Mouse (Mus musculus) ES-E14 (cell line): ENCODE measurements around the gene Gnb1. TPM values are rescaled to one million over a fixed set of nuclear protein-coding genes. Genes with fewer than 3 reads are reported as not detected.
A peak's percentile ranks its signal among the peaks of the same experiment; 100 is the strongest.

Experiments used
- DNase-seq: peaks from one replicate; pipeline ENCODE4 v3.0.0-alpha.2; 2013; ENCODE audit warnings: low read depth, low spot score
- H3K27ac ChIP-seq: 2 replicates; pipeline ENCODE4 v1.5.1; 2012; ENCODE audit warnings: low read depth, mild to moderate bottlenecking, low read length, moderate library complexity, mixed read lengths; ENCODE audit not compliant: poor library complexity, insufficient read depth, severe bottlenecking
- H3K36me3 ChIP-seq: 2 replicates; pipeline ENCODE4 v1.6.1; 2012; ENCODE audit warnings: mild to moderate bottlenecking, low read length, moderate library complexity, mixed read lengths; ENCODE audit not compliant: control insufficient read depth, poor library complexity, insufficient read depth, severe bottlenecking
- H3K4me1 ChIP-seq, 2 experiments: fragments of 150-350 bp in 1 of 2; sonication (generic) in 1 of 2; 2 replicates each; pipeline ENCODE4 v1.6.1; 2012; ENCODE audit warnings: low read length in 2 of 2, mild to moderate bottlenecking in 1 of 2, mixed read lengths in 1 of 2; ENCODE audit not compliant: control insufficient read depth in 2 of 2, insufficient read depth in 2 of 2, poor library complexity in 1 of 2
- H3K4me3 ChIP-seq, 2 experiments: fragments of 150-350 bp in 1 of 2; sonication (generic) in 1 of 2; 2 replicates each; pipeline ENCODE4 v1.5.1; 2012; ENCODE audit warnings: low read length in 2 of 2, low read depth in 1 of 2, mild to moderate bottlenecking in 1 of 2, mixed read lengths in 1 of 2; ENCODE audit not compliant: insufficient read depth in 1 of 2, poor library complexity in 1 of 2, severe bottlenecking in 1 of 2
- H3K9ac ChIP-seq: 2 replicates; pipeline ENCODE4 v1.6.1; 2012; ENCODE audit warnings: low read depth, mild to moderate bottlenecking, low read length, mixed read lengths; ENCODE audit not compliant: poor library complexity, insufficient read depth, severe bottlenecking
- H3K9me3 ChIP-seq: fragments of 150-350 bp; sonication (generic); 2 replicates; pipeline ENCODE4 v1.6.1; 2012; ENCODE audit warnings: low read depth, mild to moderate bottlenecking, low read length; ENCODE audit not compliant: control insufficient read depth, insufficient read depth
- CHD2 ChIP-seq: IDR thresholded peaks from 2 replicates; pipeline ENCODE4 v1.6.1; 2014; ENCODE audit warnings: mild to moderate bottlenecking, low read depth, low read length, inconsistent platforms
- HCFC1 ChIP-seq: IDR thresholded peaks from 2 replicates; pipeline ENCODE4 v1.6.1; 2012; ENCODE audit warnings: low read length, inconsistent platforms, borderline replicate concordance; ENCODE audit not compliant: insufficient read depth
- MAFK ChIP-seq: IDR thresholded peaks from 2 replicates; pipeline ENCODE4 v1.6.1; 2014; ENCODE audit warnings: mild to moderate bottlenecking, low read depth, low read length, inconsistent platforms; ENCODE audit not compliant: insufficient read depth
- ZC3H11A ChIP-seq: IDR thresholded peaks from 2 replicates; pipeline ENCODE4 v1.6.1; 2012; ENCODE audit warnings: low read depth, mild to moderate bottlenecking, inconsistent platforms, low read length, borderline replicate concordance
- ZNF384 ChIP-seq: IDR thresholded peaks from 2 replicates; pipeline ENCODE4 v1.6.1; 2012; ENCODE audit warnings: low read depth, low read length, inconsistent platforms
- in situ Hi-C, 2 experiments: fragments of 600-800 bp; cut with MboI; formaldehyde crosslinking; loops; one replicate each; pipeline ENCODE4 v1.15.1; 2025; ENCODE audit warnings: low sequenced_read_pairs in 2 of 2, inconsistent platforms in 1 of 2; ENCODE audit not compliant: unreplicated experiment in 2 of 2
- total RNA-seq: library from RNA; depleted of rRNA; stranded (reverse); fragments of 300-350 nt; gene quantifications from 2 replicates; pipeline ENCODE4 v1.2.3, GENCODE M21; 2012; rRNA removed

Gene Gnb1
- total RNA-seq, result 134 and 156 TPM in 2 replicates

DNA sequence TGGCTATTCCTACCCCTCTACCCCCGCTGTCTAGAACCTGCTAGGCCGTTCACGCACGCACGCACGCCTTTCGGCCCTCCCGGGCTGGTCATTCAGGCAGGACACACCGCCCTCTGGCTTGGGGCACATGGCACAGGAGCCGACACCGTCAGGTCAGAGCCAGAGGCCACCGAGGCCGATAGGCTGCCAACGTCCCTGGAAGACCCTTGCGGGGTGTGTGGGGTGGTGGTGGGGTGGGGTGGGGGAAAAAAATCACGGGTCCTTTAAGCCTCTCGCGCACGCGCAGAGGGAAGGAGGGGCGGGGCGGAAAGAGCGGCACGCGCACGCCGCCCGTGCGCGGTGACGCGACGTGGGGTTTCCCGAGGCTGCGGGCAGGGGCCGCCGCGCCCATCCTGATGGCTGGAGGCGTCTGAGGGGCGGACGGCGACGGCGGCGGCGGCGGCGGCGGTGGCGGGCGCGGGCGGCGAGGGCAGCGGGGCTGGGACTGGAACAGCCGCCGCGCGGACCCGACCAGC lies at the start of gene Gnb1:
Gnb1 (plus strand) TSS at position 372 of the 515 bp plus-strand sequence.
- no peaks in the 10 kb centered on the region for H3K9me3 ChIP-seq
- in situ Hi-C loops, result no loop called here
- TF ChIP-seq ZNF384, result no peak
- no peak for TF ChIP-seq CHD2
- no peak for TF ChIP-seq ZC3H11A
- no peak for TF ChIP-seq MAFK
- peak; percentile 52; the same call in 1 of the 2 replicates for TF ChIP-seq HCFC1
- DNase-seq, result peak; percentile 74
- H3K4me3 ChIP-seq, result peak within 1 kb of the TSS; percentile 85 to 98
- H3K9ac ChIP-seq, result peak within 1 kb of the TSS; percentile 93
- no peaks in the 10 kb centered on the region for H3K36me3 ChIP-seq
- peaks cover 0 to 17% of the 10 kb centered on the region in 2 experiments; a peak in 3 of 4 replicates for H3K4me1 ChIP-seq
- peak within 1 kb of the TSS; percentile 73 for H3K27ac ChIP-seq

DNA sequence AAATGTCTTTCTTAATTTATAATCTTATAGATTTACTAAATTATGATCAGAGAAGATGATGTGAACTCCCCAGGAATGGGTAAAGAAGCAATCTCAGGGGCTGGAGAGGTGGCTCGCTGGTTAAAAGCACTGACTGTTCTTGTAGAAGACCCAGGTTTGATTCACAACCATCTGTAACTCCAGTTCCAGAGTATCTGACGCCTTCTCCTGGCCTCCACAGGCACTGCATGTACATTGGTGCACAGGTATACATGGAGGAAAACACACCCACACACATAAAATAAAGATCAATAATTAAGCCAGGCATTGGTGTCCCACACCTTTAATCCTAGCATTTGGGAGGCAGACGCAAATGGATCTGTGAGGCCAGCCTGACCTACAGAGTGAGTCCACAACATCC lies 48.4 kb upstream of the Gnb1 start:
- TF ChIP-seq CHD2 (no peak), HCFC1 (no peak), ZNF384 (no peak), MAFK (no peak), ZC3H11A (no peak)
- Histone ChIP-seq H3K9me3 (no peaks in the 10 kb centered on the region), H3K4me1 (no peaks in the 10 kb centered on the region; a peak in 1 of 4 replicates), H3K9ac (no peak overlapping the region), H3K36me3 (no peaks in the 10 kb centered on the region), H3K4me3 (no peak overlapping the region), H3K27ac (no peak overlapping the region)
- in situ Hi-C loops, result no loop called here
- no peak for DNase-seq

DNA sequence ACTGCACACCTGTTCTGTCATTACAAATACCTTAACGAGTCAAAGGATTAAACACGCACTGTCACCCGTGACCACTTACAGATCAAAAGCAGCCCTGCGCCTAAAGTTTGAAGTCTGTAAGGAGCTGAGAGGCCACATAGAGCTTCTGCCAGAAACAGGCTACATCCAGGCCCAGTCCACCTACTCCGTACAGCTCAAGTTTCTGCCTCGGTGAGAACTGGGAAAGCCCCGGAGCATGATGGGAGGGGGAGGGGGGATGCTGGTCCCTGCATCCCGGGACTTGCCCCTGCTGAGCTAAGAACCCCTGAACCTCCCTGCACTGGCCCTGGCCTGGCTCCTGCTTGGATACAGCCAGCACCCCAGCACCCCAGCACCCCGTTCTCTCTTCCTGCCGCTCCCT lies 39.6 kb upstream of the Gnb1 start:
- in situ Hi-C loops, result no loop called here
- Histone ChIP-seq H3K9me3 (no peaks in the 10 kb centered on the region), H3K27ac (no peak overlapping the region), H3K36me3 (no peaks in the 10 kb centered on the region), H3K9ac (peak overlapping the region; percentile 66), H3K4me1 (no peaks in the 10 kb centered on the region), H3K4me3 (peak overlapping the region; percentile 54 to 66)
- no peak for TF ChIP-seq CHD2
- peak; percentile 40 for DNase-seq

- H3K36me3 ChIP-seq, result no peaks in the 10 kb centered on the region
- no peak for DNase-seq
- no peaks in the 10 kb centered on the region for H3K9me3 ChIP-seq
- in situ Hi-C loops, result no loop called here
- H3K27ac ChIP-seq, result no peak overlapping the region
- no peak overlapping the region for H3K9ac ChIP-seq
- TF ChIP-seq CHD2, result no peak
- H3K4me1 ChIP-seq, result no peaks in the 10 kb centered on the region
- H3K4me3 ChIP-seq, result no peak overlapping the region
These were observed 32.6 kb upstream of the Gnb1 start for GRCm38 (mm10) chr4:155458575-155458974.

DNA sequence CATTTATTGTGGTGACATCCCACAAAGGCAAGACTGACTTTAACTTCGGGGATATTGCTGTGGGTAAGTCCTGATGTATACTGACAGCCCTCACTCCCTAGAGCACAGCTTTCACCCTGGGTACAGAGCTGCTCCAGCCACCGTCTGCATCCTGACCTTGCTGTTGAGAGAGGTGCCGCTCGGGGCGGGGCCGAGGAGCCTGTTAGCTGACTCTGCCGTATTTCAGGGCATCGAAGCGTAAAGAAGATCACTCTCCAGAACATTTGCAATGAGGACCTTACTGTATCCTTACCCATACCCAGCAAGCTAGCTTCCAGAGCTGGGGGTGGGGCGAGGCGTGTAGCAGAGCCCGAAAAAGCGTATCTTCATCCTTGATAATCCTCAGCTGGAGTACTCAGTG lies 28.1 kb upstream of the Gnb1 start:
- no peak for DNase-seq
- H3K4me3 ChIP-seq, result no peak overlapping the region
- no peaks in the 10 kb centered on the region for H3K9me3 ChIP-seq
- H3K27ac ChIP-seq, result no peak overlapping the region
- no peak for TF ChIP-seq HCFC1
- no peak for TF ChIP-seq ZC3H11A
- no peak for TF ChIP-seq CHD2
- TF ChIP-seq ZNF384, result no peak
- TF ChIP-seq MAFK, result no peak
- no peak overlapping the region for H3K9ac ChIP-seq
- in situ Hi-C loops, result no loop called here
- no peaks in the 10 kb centered on the region for H3K4me1 ChIP-seq
- no peaks in the 10 kb centered on the region for H3K36me3 ChIP-seq
